Mouse (Mus musculus) brain, adult 2 months (tissue): ENCODE results near the gene Dhps.
"Not testable (repeated sequence)": the region's sequence is repeated elsewhere in the genome, so short reads cannot be mapped to it uniquely, and the experiment has no call there.

ENCODE experiments used
- DNase-seq: peaks from one replicate; pipeline ENCODE4 v3.0.0; 2011; ENCODE audit warnings: low read depth, low spot score

The Dhps gene

DNA sequence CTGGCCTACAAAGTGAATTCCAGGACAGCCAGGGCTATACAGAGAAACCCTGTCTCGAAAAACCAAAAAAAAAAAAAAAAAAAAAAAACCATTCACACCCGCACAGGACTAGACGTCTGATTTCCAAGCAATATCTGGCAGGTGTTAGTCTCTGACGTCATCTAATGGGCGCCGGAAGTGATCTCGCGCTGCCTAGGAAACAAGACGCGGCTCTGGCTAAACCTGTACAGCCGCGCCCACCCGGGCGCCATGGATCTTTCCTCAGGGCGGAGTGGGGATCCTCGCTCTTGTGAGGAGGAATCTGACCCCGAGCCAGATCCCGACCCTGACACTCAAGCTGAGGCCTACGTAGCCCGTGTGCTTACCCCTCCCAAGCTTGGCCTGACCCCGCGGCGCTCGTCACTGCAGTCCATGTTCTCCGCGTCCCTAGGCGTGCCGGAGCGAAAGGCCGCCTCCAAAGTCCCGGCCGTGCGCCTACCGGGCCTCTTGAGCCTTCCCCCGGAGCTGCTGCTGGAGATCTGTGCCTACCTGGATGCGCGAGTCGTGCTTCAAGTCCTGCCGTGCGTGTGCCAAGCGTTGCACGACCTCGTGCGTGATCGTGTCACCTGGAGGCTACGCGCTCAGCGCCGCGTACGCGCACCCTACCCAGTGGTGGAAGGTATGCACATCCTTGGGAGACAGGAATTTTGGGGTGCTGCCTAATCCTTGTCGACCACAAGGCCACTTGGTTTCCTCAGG, 11.5 kb upstream of the Dhps start, which contains the start of gene Fbxw9:
Gene Fbxw9, plus strand, starts transcription at position 177 of the 738 bp plus-strand sequence.
- peak; percentile 98 for DNase-seq

DNA sequence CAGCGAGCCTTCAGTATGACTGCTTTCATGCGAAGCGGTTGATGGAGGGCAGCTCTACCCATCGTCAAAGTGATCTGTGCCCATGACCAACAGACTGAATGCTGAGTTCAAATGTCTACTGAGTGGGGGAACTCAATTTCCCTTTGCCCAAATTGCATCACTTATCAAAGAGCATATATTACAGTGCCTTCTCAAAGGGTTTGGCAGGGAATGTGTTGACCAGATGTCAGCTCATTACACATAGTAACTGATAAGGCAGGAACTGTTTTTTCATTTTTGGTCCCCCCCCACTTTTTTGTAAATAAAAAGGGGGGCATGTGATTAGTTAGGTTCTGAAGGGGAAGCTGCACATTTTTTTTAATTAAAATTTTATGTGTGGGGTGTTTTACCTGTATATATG, 9.0 kb upstream of the Dhps start:
- DNase-seq = no peak

DNA sequence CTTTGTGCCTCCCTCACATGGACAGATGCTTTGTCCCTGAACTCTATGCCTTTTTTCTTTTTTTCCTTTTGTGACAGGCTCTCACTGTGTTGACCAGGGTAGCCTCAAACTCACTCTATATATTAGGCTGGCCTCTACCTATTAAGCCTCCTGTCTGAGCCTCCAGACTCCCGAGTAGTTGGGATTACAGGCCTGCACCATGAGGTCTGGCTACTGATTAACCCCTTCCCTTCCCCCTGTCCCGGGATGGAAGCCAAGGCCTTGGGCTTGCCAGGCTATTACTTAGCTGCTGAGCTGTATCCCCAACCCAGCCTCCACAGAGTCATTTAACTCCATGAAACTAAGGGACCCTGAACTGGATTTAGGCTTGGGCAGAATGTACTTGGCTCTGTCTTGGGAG, 6.3 kb upstream of the Dhps start:
- no peak for DNase-seq

DNA sequence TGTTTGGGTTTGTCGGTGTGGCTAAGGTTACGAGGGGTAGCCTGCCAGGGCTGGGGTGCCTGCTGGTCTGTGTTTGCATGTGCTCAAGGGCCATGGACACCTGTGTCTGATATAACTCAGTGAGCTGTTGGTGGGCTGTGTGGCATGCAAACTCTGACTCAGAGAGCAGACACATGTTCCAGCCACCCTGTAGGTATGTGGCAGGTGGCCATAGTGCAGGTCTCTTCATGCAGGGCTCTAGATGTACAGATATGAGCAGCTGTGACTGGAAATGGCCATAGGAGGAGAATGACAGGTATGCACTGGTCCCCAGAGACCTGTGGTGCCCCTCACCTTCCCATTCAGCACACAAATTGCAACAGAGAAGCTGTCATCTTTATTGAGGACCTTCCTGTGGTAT, 4.4 kb upstream of the Dhps start:
- no peak for DNase-seq

DNA sequence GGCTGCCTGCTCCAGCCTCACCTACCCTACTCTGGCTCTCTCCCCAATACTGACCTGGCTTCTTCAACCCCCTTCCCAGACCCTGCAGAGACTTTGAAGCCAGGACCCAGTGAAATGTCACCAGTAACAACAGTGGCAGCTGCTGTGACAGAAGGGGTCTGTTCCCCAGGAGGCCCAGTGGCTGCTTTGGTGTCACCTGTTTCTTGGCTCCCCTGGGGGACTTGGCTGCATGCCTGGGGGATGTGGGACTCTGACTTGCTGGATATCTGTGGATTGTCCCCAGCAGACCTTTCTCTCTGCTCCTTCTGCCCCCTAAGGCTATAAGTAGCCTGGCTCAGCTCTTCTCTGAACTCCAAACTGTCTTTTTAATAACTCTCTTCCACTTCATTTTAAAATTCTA, 3.6 kb upstream of the Dhps start, which contains the start of gene Gm5741:
Gene Gm5741, minus strand, starts transcription at position 1 of the 400 bp plus-strand sequence.
- DNase-seq = no peak

DNA sequence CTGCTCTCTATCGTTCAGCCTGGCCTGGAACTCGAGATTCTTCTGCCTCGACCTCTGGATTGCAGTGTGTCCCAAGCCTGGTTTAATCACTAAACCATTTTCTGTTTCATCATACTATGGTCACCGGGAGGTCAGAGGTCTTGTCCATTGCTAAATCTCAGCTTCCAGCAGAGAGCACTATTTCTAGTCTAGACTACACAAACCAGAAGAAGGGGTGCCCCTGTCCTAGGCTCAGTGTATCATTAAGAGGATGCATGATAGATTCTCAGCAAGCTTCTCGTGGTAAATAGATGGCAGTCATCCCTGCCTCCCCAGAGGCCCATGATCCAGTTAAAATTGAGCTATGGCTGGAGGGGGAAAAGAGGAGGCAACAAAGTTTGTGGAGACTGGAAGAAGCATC, 516 bp upstream of the Dhps start:
- DNase-seq = no peak

DNA sequence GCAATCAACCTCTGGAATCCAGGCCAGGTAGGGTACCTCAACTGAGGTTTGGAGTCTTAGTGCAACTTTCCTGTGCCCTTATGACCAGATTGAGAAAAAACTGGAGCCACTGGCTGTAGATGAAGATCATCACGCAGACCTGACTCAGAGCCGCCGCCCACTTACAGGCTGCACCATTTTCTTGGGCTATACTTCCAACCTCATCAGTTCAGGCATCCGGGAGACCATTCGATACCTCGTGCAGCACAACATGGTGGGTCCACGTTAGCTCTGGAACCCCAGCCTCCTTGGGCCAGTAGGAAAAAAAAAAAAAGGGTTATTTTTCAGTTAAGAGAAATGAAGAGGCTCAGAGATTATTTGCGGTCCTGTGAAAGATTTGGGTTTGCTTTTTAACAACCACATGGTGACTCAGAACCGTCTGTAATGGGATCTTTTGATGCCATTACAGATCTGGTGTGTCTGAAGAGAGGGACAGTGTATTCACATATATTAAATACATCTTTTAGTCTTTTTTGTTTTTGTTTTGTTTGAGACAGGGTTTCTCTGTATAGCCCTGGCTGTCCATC, 890 bp downstream of the Dhps start:
- DNase-seq = peak; percentile 47

DNA sequence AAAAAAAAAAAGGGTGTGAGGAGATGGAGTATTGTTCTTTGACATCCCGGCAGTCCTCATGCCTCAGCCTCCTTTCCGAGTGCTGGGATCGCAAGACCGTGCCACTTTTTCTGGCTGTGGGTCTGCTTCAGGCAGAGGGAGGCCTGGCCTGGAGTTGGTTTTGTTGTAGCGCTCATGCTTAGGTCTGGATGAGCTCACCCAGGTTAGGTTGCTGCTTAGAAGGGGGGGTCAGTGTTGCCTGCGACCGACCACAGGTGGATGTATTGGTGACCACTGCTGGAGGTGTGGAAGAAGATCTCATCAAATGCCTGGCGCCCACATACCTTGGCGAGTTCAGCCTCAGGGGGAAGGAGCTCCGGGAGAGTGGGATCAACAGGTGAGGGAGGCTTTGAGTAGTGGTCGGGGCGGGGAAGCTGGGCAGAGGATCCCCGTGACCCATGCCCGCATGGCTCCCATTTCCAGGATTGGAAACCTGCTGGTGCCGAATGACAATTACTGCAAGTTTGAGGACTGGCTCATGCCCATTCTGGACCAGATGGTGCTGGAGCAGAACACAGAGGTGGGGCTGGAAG, 1.6 kb downstream of the Dhps start:
- no peak for DNase-seq

DNA sequence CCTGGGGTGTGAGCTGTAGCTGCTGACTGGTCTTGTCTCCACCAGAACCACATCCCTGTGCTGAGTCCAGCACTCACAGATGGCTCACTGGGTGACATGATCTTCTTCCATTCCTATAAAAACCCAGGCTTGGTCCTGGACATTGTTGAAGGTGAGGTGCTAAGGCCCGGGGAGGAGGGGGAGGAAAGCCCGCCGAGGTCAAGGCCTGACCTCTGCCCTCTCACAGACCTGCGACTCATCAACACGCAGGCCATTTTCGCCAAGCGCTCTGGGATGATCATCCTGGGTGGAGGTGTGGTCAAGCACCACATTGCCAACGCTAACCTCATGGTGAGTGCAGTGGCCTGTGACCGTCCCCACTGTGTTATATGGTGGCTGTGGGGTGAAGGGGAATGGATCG, 2.6 kb downstream of the Dhps start:
- DNase-seq = no peak

DNA sequence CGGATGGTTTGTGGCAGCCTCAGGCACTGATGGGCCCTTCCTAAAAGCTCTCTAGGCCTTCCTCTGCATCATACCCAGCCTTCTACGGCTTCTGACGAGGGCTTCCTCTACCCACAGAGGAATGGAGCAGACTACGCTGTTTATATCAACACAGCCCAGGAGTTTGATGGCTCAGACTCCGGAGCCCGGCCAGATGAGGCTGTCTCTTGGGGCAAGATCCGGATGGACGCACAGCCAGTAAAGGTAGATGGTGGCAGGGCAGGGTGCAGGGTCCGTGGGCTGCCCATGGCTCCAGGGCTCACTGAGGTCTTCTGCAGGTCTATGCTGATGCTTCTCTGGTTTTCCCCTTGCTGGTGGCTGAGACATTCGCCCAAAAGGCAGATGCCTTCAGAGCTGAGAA, 3.1 kb downstream of the Dhps start:
- DNase-seq = no peak

DNA sequence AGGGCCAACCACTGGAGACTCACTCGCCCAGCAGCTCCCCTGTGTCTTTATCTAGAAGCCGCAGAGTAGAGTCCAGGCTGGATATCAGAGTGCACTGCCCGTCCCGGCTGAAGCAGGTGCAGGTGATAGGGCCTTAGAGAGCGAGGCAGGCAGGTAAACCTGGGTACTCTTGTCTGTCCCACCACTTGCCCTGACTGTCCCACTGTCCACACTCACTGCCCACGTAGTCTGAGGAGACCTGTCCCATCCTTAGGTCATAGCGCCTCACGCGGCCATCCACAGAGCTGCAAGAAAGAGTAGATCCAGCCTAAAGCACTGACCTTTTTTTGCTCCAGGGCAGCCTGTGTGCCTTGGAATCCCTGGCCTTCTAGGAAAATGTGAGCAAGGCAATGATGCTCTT, 4.4 kb downstream of the Dhps start:
- DNase-seq = peak; percentile 43

DNA sequence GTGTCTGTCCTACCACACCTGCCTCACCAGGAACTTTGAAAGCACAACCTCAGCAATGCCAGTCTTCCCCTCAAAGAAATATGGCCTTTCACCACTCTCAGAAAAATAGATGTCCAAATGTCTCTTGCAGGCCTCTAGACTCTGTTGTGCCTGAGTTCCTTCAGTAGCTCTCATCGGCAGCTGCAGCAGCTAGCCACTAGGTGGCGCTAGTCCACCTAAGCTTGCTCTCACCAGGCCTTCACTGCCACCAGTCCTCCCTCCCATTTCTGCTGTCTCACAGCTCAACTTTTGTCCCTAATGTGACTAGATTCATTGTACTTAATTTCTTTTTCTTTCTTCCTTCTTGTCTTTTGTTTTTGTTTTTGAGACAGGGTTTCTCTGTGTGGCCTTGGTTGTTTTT, 5.4 kb downstream of the Dhps start:
- DNase-seq = peak; percentile 95

DNA sequence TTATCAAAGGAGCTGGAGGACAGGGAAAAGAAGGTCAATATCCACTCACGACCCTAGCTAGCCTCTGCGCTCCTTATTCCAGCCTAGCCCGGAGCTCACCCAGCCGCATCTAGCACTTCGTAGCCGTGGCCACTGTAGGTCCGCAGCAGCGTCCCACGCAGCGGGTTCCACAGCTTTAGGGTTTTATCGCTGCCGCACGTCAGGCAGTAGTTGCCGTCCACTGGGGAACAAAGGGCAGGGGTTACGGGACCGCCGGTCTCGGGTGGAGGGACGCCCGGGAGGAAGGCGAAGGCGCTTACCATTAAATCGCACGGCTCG, 8.6 kb downstream of the Dhps start:
- no peak for DNase-seq

DNA sequence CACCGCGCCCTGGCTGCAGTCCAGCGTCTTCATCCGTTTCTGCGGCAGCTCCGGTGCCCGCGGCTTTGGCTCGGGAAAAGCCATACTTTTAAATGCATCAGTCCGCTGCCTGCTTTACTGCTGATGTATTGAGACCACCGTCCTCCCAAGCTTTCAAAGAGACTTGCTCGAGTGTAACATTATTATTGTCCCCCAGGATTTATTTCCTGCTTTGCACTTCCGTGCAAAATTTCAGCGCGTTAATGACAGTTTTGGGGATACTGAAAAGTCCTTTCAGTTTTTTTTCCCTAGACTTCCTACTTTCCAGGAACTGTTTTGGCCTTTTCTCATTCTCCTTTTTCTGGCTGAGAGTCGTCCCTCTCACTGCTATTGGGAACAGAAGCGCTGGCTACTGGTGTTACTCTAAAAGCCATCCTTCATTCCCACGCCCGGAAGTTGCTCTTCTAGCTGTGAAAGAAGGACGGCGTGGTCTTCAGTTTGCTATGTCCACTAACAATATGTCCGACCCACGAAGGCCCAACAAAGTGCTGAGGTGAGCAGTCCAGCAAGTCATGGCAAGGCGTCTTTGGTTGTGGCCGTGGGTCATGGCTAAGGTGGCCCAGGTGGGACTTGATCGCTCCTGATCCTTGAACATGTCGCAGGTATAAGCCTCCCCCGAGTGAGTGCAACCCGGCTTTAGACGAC, 9.1 kb downstream of the Dhps start, which contains the start of gene Wdr83os:
Gene Wdr83os, plus strand, starts transcription at position 209 of the 684 bp plus-strand sequence.
- peak; percentile 86 for DNase-seq

DNA sequence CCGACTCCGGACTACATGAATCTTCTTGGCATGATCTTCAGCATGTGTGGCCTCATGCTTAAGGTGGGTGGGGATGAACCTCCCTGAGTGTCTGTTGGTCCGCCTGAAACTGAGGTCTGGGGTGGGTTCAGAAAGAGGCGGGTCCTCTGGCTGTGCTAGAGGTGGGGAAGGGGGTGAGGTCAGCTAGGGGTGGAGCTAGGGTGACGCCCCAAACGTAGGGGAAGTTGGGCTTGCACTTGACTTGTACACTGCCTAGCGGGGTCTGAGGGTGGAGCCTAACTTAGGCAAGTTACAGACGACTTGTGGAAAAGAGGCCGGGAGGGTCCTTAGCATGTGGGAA, 9.6 kb downstream of the Dhps start, which contains the start of gene Wdr83:
Gene Wdr83, minus strand, starts transcription at position 91 of the 340 bp plus-strand sequence.
- no peak for DNase-seq

DNA sequence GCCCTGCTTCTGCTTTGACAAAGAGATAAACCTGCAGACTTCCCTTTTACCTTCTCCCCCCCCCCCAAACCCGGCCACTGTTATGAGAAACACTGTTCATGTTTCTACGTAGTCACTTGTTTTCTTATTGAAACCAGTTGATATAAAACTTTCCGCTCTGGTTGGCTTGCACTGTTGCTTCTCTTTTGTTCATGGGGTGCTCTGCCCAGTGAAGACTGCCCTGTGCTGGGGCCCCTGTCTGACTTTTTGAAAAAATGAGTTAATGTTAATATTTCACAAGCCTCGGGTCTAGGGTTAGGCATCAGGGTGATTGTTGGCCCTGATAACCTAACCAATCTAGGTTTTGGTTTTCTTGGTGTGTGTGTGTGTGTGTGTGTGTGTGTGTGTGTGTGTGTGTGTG, 10.6 kb downstream of the Dhps start:
- not testable (repeated sequence) for DNase-seq

DNA sequence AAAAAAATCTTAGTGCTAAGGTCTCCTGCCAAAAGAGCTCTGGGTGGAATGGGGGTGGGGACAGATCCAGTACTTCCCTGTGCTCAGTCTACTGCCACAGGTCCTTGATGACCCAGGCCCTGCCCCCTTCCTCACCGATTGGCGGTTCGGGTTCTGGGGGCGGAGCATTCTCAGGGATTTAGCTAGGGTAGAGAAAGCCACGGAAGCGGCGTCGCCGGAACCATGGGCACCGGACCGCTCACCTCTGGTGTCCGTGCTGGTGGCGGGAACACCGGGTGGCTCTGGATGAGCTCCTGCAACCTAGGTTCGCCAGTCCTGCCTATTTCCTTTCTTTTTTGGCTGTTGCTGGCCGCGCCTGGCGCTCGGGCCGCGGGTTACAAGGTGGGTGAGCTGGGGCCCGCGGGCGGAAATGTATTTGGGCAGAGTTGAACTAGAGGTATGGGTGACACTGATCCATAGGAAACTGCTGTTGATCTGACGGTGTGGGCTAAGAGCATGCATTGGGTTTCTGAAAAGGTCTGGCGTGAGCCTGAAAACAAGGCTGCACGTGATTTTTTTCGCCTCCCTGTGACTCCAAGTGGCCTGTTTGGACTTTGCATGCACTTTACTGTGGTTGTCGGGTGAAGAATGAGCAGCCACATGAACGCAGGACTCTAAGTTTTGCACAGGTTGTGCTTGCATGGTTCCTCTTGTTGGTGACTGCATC, 11.7 kb downstream of the Dhps start, which contains the start of gene Man2b1:
Gene Man2b1, plus strand, starts transcription at position 163 of the 706 bp plus-strand sequence.
- peak; percentile 96 for DNase-seq

DNA sequence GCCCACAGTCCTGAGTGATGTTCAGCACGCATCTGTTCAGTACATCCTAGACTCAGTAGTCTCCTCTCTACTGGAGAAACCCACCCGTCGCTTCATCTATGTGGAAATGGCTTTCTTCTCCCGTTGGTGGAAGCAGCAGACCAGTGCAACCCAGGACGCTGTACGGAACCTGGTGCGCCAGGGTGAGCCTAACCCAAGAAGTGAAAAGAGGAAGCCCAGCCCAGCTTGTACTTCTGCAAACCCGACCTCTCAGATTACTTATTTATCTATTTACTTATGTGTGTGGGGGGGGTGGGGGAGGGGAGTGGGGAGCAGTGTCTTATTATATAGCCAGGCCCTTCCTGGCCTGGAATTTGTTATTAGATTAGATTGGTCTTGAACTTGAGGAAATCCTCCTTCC, 13.1 kb downstream of the Dhps start:
- no peak for DNase-seq

DNA sequence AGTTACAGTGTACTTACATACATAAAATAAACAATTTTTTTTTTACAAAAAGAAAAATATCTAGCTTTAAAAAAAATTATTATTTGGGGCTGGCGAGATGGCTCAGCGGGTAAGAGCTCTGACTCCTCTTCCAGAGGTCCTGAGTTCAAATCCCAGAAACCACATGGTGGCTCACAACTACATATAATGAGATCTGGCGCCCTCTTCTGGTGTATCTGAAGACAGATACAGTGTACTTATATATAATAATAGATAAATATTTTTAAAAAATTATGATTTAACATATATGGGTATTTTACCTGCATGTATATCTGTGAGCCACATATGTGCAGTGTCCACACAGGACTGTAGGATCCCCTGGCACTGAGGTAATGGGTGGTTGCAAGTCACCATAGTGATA, 14.7 kb downstream of the Dhps start:
- DNase-seq = no peak

DNA sequence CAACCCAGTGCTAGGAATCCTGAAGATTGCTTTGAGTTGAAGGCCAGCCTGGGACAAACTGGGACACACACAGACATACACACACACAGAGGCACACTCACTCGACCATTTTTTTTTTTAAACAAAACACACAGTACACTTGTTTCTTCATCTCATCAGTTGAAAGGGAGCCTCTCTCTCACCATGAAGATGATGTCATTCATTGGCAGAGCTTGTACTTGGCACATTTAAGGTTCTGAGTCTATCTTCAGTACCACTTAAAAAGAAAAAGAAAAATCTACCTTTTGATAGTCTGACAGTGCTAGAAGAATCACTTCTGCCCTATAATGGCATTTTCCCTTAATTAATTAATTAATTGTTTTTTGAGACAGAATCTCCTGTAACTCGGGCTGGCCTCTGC, 17.2 kb downstream of the Dhps start:
- DNase-seq = no peak

DNA sequence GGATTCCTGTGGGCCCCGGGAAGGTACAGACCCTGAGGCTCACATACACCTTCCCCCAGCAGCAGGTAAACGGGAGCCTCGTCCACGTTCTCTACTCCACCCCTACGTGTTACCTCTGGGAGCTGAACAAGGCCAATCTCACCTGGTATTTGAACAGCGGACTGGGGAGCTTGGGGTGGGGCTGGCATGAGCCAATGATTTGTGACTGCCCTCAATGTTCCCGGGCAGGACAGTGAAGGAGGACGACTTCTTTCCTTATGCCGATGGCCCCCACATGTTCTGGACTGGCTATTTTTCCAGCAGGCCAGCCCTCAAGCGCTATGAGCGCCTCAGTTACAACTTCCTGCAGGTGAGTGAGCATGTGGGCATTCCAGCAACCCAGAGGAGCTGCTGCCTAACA, 19.3 kb downstream of the Dhps start:
- no peak for DNase-seq

DNA sequence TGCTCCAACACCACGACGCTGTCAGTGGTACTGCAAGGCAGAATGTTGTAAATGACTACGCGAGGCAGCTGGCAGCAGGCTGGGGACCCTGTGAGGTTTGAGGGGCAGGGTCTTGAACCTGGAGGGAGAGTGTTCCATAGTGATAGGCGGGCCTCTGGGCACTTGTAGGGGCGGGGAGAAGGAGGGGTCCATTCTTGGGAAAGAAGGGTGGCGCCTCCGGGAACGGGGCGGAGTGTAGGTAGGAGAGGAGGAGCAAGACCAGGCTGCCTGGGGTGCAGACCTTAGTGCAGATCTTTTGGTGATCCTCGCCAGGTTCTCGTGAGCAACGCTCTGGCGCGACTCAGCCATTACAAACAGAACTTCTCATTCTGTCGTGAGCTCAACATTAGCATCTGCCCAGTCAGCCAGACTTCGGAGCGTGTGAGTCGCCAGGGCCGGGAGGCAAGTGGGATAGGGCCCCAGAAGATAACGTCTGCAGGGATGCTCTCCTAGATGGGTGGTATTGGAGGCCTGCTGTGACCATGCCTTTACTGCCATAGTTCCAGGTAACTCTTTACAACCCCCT, 20.1 kb downstream of the Dhps start:
- no peak for DNase-seq
